Mouse (Mus musculus): ENCODE results near the gene Malsu1. TPM values are rescaled to one million over a fixed set of nuclear protein-coding genes. Genes with fewer than 3 reads are reported as not detected.

Malsu1 gene
- total RNA-seq (2014; fragmentation: Nextera tagmentation) = 30.3 and 42.4 TPM in 2 replicates
- 14.2 and 23.8 TPM in 2 replicates for total RNA-seq (2017)

DNA sequence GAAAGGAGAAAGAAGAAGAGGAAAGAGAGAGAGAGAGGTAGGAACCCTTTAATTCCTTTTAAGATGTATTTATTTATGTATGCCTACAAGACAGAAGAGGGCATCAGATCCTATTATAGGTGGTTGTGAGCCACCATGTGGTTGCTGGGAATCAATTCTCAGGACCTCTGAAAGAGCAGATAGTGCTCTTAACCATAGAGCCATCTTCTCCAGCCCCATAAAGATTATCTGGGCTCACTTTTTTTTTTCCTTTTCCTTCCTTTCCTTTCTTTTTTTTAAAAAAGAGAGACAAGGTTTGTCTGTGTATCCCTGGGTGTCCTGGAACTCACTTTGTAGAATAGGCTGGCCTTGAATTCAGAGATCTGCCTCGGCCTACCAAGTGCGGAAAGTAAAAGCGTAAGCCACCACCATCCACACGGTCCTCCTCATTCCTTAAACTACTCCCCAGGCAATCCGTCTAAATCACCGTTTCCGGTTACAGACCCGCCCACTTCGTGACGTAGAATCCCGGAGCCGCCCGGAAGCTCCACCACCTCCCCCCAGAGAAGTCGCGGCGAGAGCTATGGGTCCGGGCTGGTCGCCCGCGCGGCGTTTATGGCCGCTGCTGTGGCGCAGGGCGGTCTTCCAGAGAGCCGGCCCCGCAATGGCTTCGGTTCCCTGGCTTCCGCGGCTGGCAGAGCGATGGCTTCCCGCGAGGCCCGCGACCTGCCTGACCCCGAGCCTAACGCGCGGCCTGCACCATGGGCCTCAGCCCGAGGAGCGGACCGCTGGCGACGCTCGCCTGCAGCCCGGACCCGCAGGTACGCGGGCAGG, at the start of gene Malsu1:
TSS of gene Malsu1 (plus strand) at position 492 of the 813 bp plus-strand sequence.
- ATAC-seq (replicated peaks; ENCODE audit: poor library complexity, severe bottlenecking) = peak; percentile 97

DNA sequence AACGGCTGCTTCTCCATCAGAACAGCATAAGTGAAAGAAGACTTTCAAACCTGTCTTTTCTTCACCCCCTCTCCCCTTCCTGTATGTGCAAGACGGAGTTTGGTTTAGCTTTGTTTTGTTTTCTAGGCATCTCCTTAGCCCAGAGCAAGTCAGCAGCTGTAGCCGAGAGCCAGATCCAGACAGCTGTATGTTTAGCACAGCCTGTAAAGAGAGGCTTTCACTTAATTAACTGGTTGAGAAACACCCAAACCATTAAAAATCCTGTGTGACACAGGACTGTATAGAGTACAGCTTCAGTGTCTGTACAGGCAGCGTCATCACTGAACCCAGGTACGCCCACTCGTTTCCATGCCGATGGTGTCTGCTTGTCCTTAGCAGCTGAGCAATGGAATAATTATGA, 48.3 kb upstream of the Malsu1 start:
- no peak for ATAC-seq (replicated peaks; ENCODE audit: poor library complexity, severe bottlenecking)

DNA sequence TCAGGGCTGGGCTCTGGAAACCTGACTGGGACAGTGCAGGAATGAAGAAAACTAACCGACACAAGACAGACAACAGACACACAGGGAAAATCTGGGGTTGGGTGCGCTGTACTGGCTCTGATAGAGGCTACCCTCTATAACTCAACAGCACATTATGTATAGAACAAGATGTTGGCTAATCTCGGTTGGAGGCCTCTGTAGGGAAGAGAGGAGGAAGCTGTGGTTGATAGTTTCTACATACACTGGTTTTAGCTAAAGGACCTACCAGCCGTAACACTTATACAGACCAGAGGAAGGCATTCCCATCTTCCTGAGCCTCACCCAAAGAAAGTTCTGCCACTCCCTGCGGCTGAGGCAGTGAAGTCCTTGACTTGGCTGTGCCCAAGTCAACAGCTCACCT, 47.1 kb upstream of the Malsu1 start:
- peak; percentile 68 for ATAC-seq (replicated peaks; ENCODE audit: poor library complexity, severe bottlenecking)

DNA sequence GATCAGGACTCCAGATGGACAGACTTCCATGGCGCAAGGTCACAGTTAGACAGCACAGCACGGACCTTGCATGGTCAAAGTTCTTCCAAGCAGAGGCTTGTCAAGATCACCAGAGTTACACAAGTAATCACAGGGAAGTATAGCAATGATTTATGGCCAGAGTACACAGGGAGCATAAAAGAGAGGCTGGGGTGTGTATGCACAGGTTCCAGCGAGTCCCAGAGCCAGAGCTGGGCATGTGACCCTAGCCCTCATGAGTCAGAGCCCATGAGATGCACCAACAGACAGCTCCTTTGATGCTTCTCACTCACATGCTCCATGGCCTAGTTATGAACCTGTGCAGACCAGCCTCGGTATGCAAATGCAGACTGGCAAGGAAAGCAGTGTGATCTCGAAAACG, 45.6 kb upstream of the Malsu1 start:
- ATAC-seq (replicated peaks; ENCODE audit: poor library complexity, severe bottlenecking) = 0 out of 2 replicates have a peak, but pooled peaks have one; percentile 7

DNA sequence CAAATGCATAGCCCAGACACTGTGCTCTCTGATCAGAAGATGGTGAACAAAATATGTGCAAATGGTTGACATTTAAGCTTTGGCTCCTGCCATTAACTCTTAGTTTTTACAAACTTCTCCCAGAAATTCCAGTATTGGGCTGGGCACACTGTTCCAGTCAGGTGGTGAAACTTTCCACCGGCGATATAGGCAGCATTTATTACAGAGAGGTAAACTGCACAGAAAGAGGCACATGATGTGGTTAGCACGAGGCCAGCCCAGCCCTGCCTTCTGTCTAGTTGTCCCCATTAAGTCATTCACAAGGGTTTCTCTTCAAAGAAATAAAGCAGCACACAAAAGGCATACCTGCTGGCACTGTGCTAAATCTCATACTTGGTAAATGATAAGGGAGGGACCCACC, 44.9 kb upstream of the Malsu1 start:
- no peak for ATAC-seq (replicated peaks; ENCODE audit: poor library complexity, severe bottlenecking)

DNA sequence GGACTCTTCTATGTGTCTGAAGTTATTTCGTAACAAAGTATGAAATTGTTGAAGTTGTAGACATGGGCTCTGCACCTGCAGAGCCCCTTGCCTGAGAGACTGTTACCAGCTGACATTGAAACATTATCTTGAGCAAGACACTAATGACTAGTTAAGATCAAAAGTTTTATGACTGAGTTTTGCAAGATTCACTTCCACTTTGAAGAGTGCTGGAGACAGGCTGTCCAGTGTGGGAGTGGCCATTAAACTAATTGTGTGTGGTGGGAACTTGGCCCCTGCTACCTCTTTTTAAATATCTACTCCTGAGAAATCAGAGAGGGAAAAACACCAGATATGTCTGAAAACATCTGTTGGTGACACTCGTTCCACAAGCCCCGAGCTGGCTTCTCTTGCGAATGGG, 42.4 kb upstream of the Malsu1 start:
- peak; percentile 76 for ATAC-seq (replicated peaks; ENCODE audit: poor library complexity, severe bottlenecking)

DNA sequence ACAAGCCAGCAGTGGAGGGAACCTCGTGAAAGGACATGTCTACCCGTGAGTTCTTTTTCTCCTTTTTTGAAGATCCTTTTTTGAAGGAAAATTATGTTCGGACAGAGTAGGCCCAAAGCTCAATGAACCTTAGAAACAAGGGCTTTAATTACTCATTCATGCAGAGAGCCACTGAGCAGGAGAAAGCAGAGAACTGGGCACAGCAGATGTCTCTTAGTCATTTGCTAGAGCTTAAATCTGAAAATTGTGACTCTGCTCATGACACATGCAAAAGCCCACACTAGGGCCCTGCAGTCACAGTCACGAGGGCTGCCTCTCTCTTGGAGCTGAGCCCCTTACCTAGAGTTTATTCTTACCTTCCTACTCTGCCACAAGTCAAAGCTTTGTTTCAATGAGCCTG, 40.8 kb upstream of the Malsu1 start:
- ATAC-seq (replicated peaks; ENCODE audit: poor library complexity, severe bottlenecking) = no peak

DNA sequence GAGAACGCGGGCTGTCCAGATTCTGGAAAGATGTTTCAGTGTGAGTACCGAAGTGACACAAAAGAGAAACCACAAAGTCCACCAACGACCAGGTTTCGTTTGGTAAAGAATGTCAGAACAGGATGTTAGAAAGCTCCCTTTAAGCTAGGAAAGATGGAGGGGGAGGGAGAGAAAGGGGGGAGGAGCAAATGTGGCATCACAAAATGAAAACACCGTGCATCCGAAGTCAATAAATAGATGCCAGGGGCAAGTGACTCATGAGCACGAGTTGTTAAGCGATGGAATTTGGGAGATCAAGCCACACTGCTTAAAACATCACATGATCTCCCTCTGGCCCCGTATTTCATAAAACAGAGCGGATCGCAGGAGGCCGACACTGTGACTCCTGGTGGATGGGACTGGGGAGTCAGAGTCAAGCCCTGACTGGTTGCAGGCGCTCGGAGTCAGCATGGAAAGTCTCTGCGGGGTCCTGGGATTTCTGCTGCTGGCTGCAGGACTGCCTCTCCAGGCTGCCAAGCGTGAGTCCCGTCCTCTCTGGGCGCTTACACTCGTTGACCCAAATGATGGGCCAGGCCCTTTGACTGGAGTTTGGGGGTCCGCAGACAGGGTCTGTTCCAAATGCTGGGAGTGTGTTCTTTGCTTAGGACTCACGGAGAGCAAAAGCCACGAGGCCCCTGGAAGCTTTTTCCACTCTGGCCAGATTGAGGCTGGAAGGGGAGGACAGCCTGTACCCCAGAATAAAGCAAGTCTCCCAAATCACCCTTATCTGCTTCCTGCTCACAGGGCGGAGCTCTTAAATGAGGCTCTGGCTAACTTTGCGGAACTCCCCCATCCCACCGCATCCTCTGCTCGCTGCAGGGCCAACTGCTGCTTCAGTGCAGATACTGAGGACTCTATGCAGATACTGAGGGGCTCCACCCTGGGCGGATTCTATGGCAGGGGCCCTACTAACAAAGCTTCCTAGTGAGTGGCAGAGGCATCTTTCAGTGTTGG, 37.0 kb upstream of the Malsu1 start, which contains the start of gene Gpnmb:
TSS of gene Gpnmb (plus strand) at position 272 of the 993 bp plus-strand sequence.
- peak; percentile 59 for ATAC-seq (replicated peaks; ENCODE audit: poor library complexity, severe bottlenecking)

DNA sequence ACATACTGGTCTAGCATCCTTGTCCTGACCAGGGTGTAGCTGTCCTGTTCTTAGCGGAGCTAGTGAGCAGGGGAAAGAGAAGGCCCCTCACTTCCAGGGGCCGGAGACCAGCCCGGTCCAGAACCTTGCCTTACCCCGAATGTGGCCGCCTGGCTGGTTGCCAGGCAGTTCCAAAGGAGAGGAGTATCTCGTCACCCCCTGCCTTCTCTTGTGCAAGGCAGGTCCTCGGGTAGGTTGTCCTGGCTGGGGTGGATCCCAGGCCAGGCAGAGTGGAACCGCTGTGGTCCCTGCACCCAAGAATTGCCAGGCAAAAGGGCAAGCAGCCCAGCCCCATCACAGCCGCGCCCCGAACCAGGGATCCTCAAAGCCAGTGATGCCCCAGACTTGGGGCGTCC, 36.3 kb upstream of the Malsu1 start:
- ATAC-seq (replicated peaks; ENCODE audit: poor library complexity, severe bottlenecking) = no peak; the same call in 1 of the 2 replicates

DNA sequence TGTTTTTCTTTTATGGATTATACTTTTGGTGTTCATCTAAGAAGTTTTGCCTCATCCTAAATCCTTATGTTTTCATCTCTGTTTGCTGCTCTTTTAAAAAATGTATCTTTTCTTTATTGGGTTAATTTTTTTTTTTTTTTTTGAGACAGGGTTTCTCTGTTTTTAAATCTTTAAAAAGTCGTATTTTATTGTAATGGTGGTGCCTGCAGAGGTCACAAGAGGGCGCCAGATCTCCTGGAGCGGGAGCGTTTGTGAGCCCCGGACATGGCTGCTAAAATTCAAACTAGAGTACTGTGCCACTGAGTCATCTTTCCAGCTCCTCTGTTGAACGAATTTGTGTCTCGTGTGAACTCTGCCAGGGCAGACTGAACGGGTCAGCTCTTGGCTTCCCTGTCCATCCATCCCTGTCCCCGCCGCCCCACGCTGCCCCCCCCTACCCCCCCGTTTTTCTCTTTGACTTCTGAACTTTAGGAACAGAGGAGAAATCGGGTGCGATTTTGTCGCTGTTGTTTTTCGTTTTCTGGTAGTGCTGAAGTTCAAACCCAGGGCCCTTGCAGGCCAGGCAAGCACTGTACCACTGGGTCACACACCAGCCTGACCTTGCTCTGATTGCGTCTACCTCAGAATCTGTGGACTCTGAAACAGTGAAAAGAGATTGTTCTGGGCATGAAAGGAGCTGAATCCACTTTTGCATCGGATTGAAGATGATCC, 34.0 kb upstream of the Malsu1 start:
- ATAC-seq (replicated peaks; ENCODE audit: poor library complexity, severe bottlenecking) = peak; percentile 47

DNA sequence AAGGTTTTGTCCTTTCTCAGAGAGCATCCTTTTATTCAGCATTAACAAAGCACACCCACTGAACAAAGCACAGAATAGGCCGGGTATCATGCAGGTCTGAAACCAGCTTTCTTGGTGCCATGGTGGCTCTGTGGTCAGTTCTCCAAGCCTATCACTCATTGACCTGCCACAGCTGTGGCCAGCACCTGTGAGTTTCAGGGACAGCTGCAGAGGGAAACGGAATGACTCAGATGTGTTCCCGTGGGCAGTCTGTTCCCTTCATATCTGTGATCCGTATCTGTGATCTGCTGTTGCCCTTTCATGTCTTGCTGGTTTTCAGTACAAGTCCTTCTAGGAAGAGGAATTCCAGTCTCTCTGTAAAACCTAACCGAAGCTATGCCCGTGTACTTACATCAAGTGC, 27.1 kb upstream of the Malsu1 start:
- no peak for ATAC-seq (replicated peaks; ENCODE audit: poor library complexity, severe bottlenecking)

DNA sequence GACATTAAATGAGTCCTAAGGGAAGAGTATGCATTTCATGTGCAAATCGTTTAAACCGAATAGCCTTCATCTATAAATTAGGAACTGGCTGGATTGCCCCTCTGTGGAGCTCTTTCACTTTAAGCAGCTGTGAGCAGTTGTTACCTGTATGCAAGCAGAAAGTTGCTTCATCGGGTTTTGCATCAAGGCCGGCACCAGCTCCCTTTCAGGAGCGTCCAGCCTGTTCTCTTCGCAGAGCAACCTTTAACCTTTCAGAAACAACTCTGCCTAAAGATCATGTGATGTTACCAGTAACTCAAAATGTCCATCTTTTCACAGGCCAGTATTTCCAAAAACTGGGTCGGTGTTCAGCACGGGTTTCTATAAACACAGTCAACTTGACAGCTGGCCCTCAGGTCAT, 26.6 kb upstream of the Malsu1 start:
- ATAC-seq (replicated peaks; ENCODE audit: poor library complexity, severe bottlenecking) = no peak

DNA sequence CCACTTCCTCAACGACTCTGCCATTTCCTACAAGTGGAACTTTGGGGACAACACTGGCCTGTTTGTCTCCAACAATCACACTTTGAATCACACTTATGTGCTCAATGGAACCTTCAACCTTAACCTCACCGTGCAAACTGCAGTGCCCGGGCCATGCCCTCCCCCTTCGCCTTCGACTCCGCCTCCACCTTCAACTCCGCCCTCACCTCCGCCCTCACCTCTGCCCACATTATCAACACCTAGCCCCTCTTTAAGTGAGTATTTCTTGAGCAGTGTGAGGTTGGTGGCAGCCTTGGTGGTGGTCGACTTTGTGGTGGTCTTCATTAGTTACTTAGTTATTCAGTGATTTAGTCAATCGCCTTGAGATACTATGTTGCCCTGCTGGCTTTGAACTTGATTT, 25.7 kb upstream of the Malsu1 start:
- ATAC-seq (replicated peaks; ENCODE audit: poor library complexity, severe bottlenecking) = no peak

DNA sequence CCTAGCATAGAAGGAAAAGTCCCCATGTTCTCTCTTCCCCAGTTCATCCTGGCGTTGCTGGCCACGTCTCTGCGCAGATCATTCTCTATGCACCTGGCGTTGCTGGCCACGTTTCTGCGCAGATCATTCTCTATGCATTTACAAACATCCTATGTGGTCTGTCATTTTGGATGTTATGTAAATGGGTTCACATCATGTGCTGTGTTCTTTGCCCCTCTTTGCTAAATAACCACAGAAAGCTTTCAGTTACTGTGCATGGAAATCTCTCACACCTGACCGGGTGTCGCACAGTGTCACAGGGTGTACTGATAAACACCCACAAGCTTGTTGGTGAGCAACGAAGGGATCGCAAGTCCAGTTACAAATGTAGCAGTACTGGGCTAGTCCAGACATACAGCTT, 25.2 kb upstream of the Malsu1 start:
- ATAC-seq (replicated peaks; ENCODE audit: poor library complexity, severe bottlenecking) = no peak

DNA sequence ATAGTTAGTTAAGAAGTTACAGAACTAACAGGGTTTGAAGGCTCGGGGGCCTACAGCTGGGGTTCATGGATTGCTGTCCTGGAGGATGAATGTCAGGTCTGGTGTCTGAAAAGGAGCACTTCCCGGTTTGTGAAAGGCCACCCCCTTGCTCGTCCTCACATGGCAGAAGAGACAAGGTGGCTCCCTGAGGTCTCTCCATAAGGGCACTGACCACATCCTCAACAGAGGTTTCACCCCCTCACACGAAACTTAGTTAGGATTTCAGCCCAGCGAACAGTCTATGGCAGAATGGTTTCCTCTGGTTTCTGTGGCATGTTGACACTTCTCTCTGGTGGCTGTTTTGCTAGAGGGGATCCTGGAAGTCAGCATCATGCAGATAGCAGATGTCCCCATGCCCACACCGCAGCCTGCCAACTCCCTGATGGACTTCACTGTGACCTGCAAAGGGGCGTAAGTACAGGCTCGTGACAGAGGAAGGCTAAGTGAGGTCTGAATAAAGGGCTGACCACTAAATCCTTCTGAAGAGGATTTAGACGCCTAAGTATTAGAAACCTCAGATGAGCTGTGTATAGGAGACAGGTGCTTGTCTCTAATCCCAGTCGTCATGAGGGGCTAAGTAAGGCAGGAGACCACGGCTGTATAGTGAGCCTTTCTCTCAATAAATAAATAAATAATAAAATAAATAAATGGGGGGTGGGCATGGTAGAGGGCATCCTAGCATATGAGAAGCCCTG, 22.8 kb upstream of the Malsu1 start:
- ATAC-seq (replicated peaks; ENCODE audit: poor library complexity, severe bottlenecking) = peak; percentile 95

DNA sequence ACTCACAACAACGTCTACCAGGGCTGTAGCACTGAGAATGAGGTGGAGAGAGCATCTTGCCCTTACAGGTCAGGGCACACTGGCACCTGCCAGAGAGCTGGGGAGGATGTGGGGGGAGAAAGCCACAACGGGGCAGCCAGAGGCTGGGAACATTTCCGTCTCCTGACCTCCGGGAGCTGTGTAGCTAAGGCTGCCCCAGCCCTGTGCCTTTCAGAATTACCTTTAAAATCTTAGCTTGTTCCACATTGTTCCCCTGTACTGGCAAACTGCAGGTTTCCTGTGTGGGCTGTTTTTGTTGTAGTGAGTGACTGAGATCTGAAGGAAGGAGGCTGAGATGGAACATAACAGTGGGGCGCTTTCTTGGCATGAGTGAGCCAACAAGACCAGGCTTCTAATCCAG, 21.4 kb upstream of the Malsu1 start:
- ATAC-seq (replicated peaks; ENCODE audit: poor library complexity, severe bottlenecking) = no peak

DNA sequence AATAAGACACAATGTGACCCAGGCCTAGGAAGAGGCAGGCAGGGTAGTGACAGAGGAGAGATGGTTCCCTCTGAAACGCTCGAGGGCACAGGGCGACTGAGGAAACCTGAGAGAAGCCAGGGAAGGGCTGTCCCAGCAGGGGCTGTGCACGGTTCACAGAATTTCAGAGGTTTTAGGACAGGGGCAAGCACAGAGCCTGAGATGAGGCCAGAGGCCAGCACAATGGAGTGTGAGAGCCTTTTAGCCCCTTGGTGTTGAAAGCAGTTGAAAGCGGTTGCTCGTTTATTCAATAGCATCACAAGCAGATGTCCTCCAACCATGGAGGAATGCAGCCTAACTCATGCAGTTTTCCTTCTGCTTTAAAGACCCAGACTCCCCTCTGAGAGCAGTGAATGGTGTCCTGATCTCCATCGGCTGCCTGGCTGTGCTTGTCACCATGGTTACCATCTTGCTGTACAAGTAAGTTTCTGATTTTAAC, 18.3 kb upstream of the Malsu1 start:
- no peak for ATAC-seq (replicated peaks; ENCODE audit: poor library complexity, severe bottlenecking)

DNA sequence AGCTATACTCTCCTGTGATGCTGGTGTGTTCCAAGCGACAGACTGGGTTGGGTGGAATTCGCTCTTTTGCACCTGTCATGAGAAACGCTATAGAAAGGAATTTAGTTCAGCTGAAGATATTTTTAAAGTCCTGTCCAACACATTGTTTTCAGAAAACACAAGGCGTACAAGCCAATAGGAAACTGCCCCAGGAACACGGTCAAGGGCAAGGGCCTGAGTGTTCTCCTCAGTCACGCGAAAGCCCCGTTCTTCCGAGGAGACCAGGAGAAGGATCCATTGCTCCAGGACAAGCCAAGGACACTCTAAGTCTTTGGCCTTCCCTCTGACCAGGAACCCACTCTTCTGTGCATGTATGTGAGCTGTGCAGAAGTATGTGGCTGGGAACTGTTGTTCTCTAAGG, 17.6 kb upstream of the Malsu1 start:
- ATAC-seq (replicated peaks; ENCODE audit: poor library complexity, severe bottlenecking) = no peak

Measured in granulocyte monocyte progenitor cell, adult 5-6 weeks (primary cell).